Mouse (Mus musculus): Measurements from ENCODE around the gene Fbxl19. TPM values are rescaled to one million over a fixed set of nuclear protein-coding genes. Genes with fewer than 3 reads are reported as not detected.
A peak's percentile ranks its signal among the peaks of the same experiment; 100 is the strongest.

Gene Fbxl19
- polyA plus RNA-seq, 2 experiments = 0.85 to 10.8 TPM

DNA sequence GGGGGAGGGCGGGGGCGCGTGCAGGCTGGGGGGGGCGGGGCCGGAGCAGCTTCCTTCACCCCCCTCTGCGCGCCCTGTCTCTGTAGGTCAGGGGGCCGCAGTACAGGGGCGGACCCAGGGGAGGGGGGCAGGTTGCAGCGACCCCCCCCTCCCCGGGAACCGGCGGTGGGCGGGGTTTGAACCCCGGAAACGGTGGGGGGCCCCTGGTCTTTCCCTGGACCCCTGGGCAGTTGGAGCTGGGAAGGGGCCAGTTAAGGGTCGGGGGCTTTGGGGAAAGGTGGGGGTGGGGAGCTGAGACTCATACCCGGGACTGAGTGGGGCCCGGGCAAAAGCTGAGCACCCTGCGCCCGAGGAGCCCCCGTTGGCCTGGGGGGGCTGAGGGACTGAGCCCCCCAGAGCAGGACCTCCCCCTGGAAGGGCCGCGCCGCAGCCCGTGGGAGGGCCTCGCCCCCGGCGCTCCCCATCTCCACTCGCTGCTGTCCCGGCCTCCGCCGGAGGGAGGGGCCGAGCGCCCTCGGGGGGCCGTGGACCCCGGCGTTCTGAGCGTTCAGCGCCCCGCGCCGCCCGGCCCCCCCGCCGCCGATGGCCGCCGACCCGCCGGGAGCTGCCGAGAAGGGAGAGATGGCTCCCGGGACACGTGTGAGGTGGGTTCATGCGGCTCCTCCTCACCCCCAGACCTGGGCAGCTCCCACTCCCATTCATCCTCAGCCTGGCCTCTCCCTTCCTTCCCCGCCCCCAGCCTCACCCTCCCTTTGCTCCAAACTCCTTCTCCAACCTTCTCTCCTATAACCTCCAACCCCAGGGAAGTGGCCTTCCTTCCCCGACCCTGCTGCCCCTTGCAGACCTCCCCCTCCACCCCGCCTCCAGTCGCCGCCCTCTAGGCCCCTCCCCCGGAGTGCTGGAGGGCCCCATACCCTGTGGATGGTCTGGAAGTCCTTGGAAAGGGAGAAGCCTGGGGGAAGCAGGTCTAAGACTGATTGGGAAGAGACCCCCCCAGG lies 2.5 kb downstream of the Fbxl19 start:
- no peak for DNase-seq (ENCODE audit: low read depth in 3 of 3, low spot score in 3 of 3)

DNA sequence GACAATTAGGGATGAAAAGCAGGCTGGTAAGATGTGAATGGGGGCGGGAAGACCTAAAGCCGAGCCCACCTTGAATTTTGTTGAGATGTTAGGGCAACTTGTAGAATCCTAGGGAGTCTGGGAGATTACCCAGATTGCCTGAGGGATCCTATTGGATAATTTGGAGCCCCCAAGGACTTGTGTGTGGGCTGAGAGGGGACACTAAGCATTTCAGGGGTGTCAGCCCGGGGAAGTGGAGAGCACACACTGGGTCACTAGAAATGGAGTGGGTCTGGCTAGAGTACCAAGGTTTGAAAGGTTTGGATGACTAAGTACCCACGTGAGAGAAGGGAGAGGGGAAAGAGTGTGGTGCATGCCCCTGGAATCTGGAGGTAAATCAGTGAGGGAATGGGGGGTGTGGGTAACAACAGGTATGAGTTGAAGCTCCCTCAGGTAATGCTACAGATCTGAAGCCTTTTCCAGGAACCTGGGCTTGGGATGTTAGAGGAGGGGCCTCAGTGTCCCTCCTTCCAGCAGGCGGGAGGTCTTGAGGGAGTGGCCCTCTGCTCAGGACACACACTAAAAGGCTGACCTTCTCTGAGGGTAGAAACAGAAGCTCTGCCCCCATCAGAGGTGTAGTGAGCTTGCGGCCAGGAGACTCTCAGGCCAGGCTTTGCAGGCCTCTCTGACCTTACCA lies 3.4 kb downstream of the Fbxl19 start:
- 0 out of 4 replicates have a peak overlapping the region, but pooled peaks of 1 of the 2 experiments have one; percentile 75 for H3K4me3 ChIP-seq (ENCODE audit: insufficient read depth in 1 of 2, low read depth in 2 of 2, low read length in 2 of 2)
- no peaks in the 10 kb centered on the region for H3K9me3 ChIP-seq (ENCODE audit: control insufficient read depth, low read length)
- H3K27ac ChIP-seq = no peak overlapping the region
- H3K36me3 ChIP-seq (replicated peaks; ENCODE audit: control insufficient read depth, insufficient read depth, low read depth) = no peaks in the 10 kb centered on the region; the same call in 1 of the 2 replicates
- H3K9ac ChIP-seq (replicated peaks) = no peak overlapping the region
- DNase-seq (ENCODE audit: low read depth in 3 of 3, low spot score in 3 of 3) (no peak), ATAC-seq (ENCODE audit: insufficient read depth) (no peak)
- 77% methylated on average over 6 of the region's 6 CpGs for WGBS (ENCODE audit: insufficient replicate concordance)
- peak overlapping the region; percentile 92 for H3K4me2 ChIP-seq (ENCODE audit: low read depth)
- no peaks in the 10 kb centered on the region for H3K27me3 ChIP-seq (ENCODE audit: control insufficient read depth, insufficient read depth, low read length)
- TF ChIP-seq EP300 (IDR thresholded peaks at IDR 0.05; ENCODE audit: low read depth) (no peak), CTCF (IDR thresholded peaks at IDR 0.05; ENCODE audit: low read depth) (no peak)
- peaks cover 0 to 7% of the 10 kb centered on the region in 2 experiments; a peak in 3 of 4 replicates for H3K4me1 ChIP-seq (replicated peaks; ENCODE audit: control insufficient read depth in 2 of 2, insufficient read depth in 2 of 2, low read length in 1 of 2)

More for the DNA sequence above, 2.5 kb downstream of the Fbxl19 start:
- ATAC-seq (ENCODE audit: insufficient read depth) = no peak
- H3K9me3 ChIP-seq (ENCODE audit: control insufficient read depth, low read length) = no peaks in the 10 kb centered on the region
- peak overlapping the region; percentile 47 for H3K9ac ChIP-seq (replicated peaks)
- peak overlapping the region; percentile 92 for H3K4me2 ChIP-seq (ENCODE audit: low read depth)
- no peak overlapping the region for H3K27ac ChIP-seq
- H3K27me3 ChIP-seq (ENCODE audit: control insufficient read depth, insufficient read depth, low read length) = no peaks in the 10 kb centered on the region
- no peaks in the 10 kb centered on the region for H3K36me3 ChIP-seq (replicated peaks; ENCODE audit: control insufficient read depth, insufficient read depth, low read depth)
- peak overlapping the region; percentile 75 to 87 for H3K4me3 ChIP-seq (ENCODE audit: insufficient read depth in 1 of 2, low read depth in 2 of 2, low read length in 2 of 2)
- TF ChIP-seq EP300 (IDR thresholded peaks at IDR 0.05; ENCODE audit: low read depth) = no peak
- no peak for TF ChIP-seq CTCF (IDR thresholded peaks at IDR 0.05; ENCODE audit: low read depth)
- H3K4me1 ChIP-seq (replicated peaks; ENCODE audit: control insufficient read depth in 2 of 2, insufficient read depth in 2 of 2, low read length in 1 of 2) = peaks cover 0 to 7% of the 10 kb centered on the region in 2 experiments; a peak in 3 of 4 replicates
- 2% methylated on average over 42 of the region's 62 CpGs for WGBS (ENCODE audit: insufficient replicate concordance)

DNA sequence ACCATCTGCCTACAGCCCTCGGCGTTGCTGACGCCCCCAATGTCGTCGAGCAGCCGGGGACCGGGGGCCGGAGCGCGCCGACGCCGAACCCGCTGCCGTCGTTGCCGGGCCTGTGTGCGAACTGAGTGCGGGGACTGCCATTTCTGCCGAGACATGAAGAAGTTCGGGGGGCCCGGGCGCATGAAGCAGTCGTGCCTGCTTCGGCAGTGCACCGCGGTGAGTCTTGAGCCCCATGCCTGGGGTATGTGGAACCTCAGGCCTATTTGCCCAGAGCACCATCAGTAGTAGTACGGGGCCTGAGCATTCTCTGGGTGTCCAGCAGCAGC lies 3.9 kb downstream of the Fbxl19 start:
- peaks cover 0 to 7% of the 10 kb centered on the region in 2 experiments; a peak in 3 of 4 replicates for H3K4me1 ChIP-seq (replicated peaks; ENCODE audit: control insufficient read depth in 2 of 2, insufficient read depth in 2 of 2, low read length in 1 of 2)
- no peak overlapping the region for H3K4me3 ChIP-seq (ENCODE audit: insufficient read depth in 1 of 2, low read depth in 2 of 2, low read length in 2 of 2)
- no peaks in the 10 kb centered on the region for H3K27me3 ChIP-seq (ENCODE audit: control insufficient read depth, insufficient read depth, low read length)
- no peak for ATAC-seq (ENCODE audit: insufficient read depth)
- H3K9ac ChIP-seq (replicated peaks) = no peak overlapping the region
- no peak overlapping the region for H3K27ac ChIP-seq
- TF ChIP-seq EP300 (IDR thresholded peaks at IDR 0.05; ENCODE audit: low read depth) (no peak), CTCF (IDR thresholded peaks at IDR 0.05; ENCODE audit: low read depth) (no peak)
- H3K36me3 ChIP-seq (replicated peaks; ENCODE audit: control insufficient read depth, insufficient read depth, low read depth) = no peaks in the 10 kb centered on the region; the same call in 1 of the 2 replicates
- 89% methylated on average over 28 of the region's 28 CpGs for WGBS (ENCODE audit: insufficient replicate concordance)
- H3K9me3 ChIP-seq (ENCODE audit: control insufficient read depth, low read length) = no peaks in the 10 kb centered on the region
- no peak overlapping the region for H3K4me2 ChIP-seq (ENCODE audit: low read depth)
- DNase-seq (ENCODE audit: low read depth in 3 of 3, low spot score in 3 of 3) = no peak

DNA sequence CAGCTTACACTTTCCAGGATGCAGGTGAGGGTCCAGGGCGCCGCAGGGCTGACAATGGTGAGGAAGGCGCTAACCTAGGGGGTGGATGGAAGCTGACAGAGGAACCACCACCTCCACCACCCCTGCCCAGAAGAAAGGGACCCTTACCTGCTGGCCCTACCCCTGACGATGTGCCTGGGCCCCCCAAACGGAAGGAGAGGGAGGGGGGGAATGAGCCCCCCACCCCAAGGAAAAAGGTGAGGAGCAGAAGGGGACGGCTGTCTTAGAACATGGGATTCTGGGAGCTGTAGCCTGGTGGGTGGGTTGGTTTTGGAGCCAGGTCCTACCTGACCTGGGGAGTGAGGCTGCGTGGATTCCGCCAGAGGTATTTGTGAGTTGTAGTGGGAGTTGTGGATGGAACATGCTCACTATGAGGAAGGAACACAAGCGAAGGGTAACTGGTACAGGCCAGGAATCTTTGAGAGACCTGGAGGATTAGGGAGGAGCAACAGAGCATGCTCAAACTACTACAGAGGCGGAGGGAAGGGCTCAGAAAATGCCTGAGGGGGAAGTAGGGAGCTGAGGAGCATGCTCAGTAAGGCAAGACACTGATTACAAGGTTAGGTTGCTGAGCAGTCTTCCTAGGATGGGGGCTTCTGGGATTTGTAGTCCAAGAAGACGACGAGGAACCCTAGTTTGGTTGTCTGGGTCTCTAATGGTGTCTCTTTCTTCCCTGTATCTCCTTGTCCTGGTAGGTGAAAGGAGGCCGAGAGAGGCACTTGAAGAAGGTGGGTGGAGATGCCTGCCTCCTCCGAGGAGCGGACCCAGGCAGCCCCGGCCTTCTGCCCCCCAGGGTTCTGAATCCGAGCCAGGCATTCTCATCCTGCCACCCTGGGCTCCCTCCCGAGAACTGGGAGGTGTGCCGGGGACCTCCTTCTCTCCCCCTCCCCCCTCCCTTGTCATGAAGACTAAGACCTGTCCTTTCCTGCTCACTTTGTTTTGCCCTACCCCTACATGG lies 6.1 kb downstream of the Fbxl19 start:
- H3K4me3 ChIP-seq (ENCODE audit: insufficient read depth in 1 of 2, low read depth in 2 of 2, low read length in 2 of 2) = no peak overlapping the region
- H3K36me3 ChIP-seq (replicated peaks; ENCODE audit: control insufficient read depth, insufficient read depth, low read depth) = no peaks in the 10 kb centered on the region; the same call in 1 of the 2 replicates
- H3K4me1 ChIP-seq (replicated peaks; ENCODE audit: control insufficient read depth in 2 of 2, insufficient read depth in 2 of 2, low read length in 1 of 2) = no peaks in the 10 kb centered on the region; a peak in 3 of 4 replicates
- DNase-seq (ENCODE audit: low read depth in 3 of 3, low spot score in 3 of 3) = no peak
- no peak for ATAC-seq (ENCODE audit: insufficient read depth)
- H3K9me3 ChIP-seq (ENCODE audit: control insufficient read depth, low read length) = no peaks in the 10 kb centered on the region
- 73% methylated on average over 19 of the region's 19 CpGs for WGBS (ENCODE audit: insufficient replicate concordance)
- H3K27me3 ChIP-seq (ENCODE audit: control insufficient read depth, insufficient read depth, low read length) = no peaks in the 10 kb centered on the region
- TF ChIP-seq CTCF (IDR thresholded peaks at IDR 0.05; ENCODE audit: low read depth) = no peak
- TF ChIP-seq EP300 (IDR thresholded peaks at IDR 0.05; ENCODE audit: low read depth) = no peak
- no peak overlapping the region for H3K9ac ChIP-seq (replicated peaks)
- no peak overlapping the region for H3K27ac ChIP-seq
- no peak overlapping the region for H3K4me2 ChIP-seq (ENCODE audit: low read depth)
